Mouse (Mus musculus): ENCODE measurements around the gene Nub1.

GRCm38 (mm10) chr5:24687696-24688095 lies 2.4 kb downstream of the Nub1 start:
- TF ChIP-seq CTCF (IDR thresholded peaks at IDR 0.05; ENCODE audit: low read depth, low read length): no peak
- TF ChIP-seq GATA1 (IDR thresholded peaks at IDR 0.05; ENCODE audit: borderline replicate concordance, low read length): no peak

All from G1E (cell line).